Mouse (Mus musculus): ENCODE data around the gene Kcnj9. TPM values are rescaled to one million over a fixed set of nuclear protein-coding genes. Genes with fewer than 3 reads are reported as not detected.

Gene Kcnj9
- polyA plus RNA-seq, 1 experiment from 2014 or later = 1.2 TPM

GRCm38 (mm10) chr1:172349504-172349903, 20.4 kb upstream of the Kcnj9 start:
- WGBS = 39% methylated on average over 5 of the region's 5 CpGs
- Histone ChIP-seq H3K9ac (no peak overlapping the region), H3K4me2 (replicated peaks) (peak overlapping the region; percentile 36), H3K27me3 (no peaks in the 10 kb centered on the region), H3K4me1 (peaks cover 34% of the 10 kb centered on the region), H3K27ac (peak overlapping the region; percentile 91), H3K9me3 (replicated peaks) (no peaks in the 10 kb centered on the region), H3K36me3 (no peaks in the 10 kb centered on the region), H3K4me3 (no peak overlapping the region)
- peak; percentile 29 for ATAC-seq (ENCODE audit: low FRiP score)

DNA sequence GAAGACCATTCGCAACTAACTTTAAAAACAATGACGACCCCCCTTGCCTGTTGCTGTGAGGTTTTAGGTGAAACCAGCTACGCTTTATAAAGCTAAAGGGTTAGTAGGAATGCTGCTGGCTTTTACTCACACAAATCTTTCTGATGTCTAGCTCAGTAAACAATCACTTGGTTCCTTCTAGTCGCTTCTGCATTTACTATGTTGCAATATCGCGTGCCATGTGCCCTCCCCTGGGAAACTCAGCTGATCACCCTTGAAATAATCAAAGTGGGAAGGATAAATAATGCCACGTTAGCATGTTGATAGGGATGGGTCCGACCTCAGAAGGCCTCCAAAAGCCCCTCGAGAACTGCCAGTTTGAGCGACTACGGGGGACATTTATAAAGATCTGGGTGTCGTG, 18.3 kb upstream of the Kcnj9 start:
- ATAC-seq (ENCODE audit: low FRiP score) = no peak
- H3K4me2 ChIP-seq (replicated peaks) = no peak overlapping the region
- peaks cover 34% of the 10 kb centered on the region for H3K4me1 ChIP-seq
- H3K27me3 ChIP-seq = no peaks in the 10 kb centered on the region
- no peak overlapping the region for H3K27ac ChIP-seq
- H3K4me3 ChIP-seq = no peak overlapping the region
- no peak overlapping the region for H3K9ac ChIP-seq
- H3K36me3 ChIP-seq = no peaks in the 10 kb centered on the region
- 83% methylated on average over 12 of the region's 12 CpGs for WGBS
- no peaks in the 10 kb centered on the region for H3K9me3 ChIP-seq (replicated peaks)

- Histone ChIP-seq H3K27me3 (peaks cover 3% of the 10 kb centered on the region), H3K27ac (no peak overlapping the region), H3K4me2 (replicated peaks) (no peak overlapping the region), H3K4me1 (peaks cover 34% of the 10 kb centered on the region), H3K9ac (no peak overlapping the region), H3K4me3 (no peak overlapping the region), H3K9me3 (replicated peaks) (no peaks in the 10 kb centered on the region), H3K36me3 (no peaks in the 10 kb centered on the region)
- WGBS = 85% methylated on average over 10 of the region's 10 CpGs
- ATAC-seq (ENCODE audit: low FRiP score) = no peak
Observed at GRCm38 (mm10) chr1:172346707-172347106, 17.6 kb upstream of the Kcnj9 start.

GRCm38 (mm10) chr1:172344820-172345219, 15.7 kb upstream of the Kcnj9 start:
- 95% methylated on average over 7 of the region's 7 CpGs for WGBS
- H3K4me2 ChIP-seq (replicated peaks) = no peak overlapping the region
- no peak for ATAC-seq (ENCODE audit: low FRiP score)
- H3K9ac ChIP-seq = no peak overlapping the region
- no peak overlapping the region for H3K27ac ChIP-seq
- H3K9me3 ChIP-seq (replicated peaks) = no peaks in the 10 kb centered on the region
- H3K4me3 ChIP-seq = no peak overlapping the region
- peaks cover 16% of the 10 kb centered on the region for H3K27me3 ChIP-seq
- H3K4me1 ChIP-seq = peaks cover 26% of the 10 kb centered on the region
- no peaks in the 10 kb centered on the region for H3K36me3 ChIP-seq

GRCm38 (mm10) chr1:172343914-172344313, 14.8 kb upstream of the Kcnj9 start:
- Histone ChIP-seq H3K9me3 (replicated peaks) (no peaks in the 10 kb centered on the region), H3K9ac (no peak overlapping the region), H3K4me1 (peaks cover 18% of the 10 kb centered on the region), H3K4me3 (no peak overlapping the region), H3K27me3 (peaks cover 16% of the 10 kb centered on the region), H3K4me2 (replicated peaks) (no peak overlapping the region), H3K27ac (no peak overlapping the region), H3K36me3 (no peaks in the 10 kb centered on the region)
- ATAC-seq (ENCODE audit: low FRiP score) = no peak
- 55% methylated on average over 3 of the region's 3 CpGs for WGBS

- peak overlapping the region; percentile 77; the same call in 1 of the 2 replicates for H3K4me2 ChIP-seq (replicated peaks)
- WGBS = 86% methylated on average over 3 of the region's 3 CpGs
- no peak overlapping the region for H3K9ac ChIP-seq
- no peaks in the 10 kb centered on the region for H3K36me3 ChIP-seq
- no peak for ATAC-seq (ENCODE audit: low FRiP score)
- H3K27ac ChIP-seq = no peak overlapping the region
- no peak overlapping the region for H3K4me3 ChIP-seq
- peaks cover 16% of the 10 kb centered on the region for H3K27me3 ChIP-seq
- no peaks in the 10 kb centered on the region for H3K9me3 ChIP-seq (replicated peaks)
- peaks cover 18% of the 10 kb centered on the region for H3K4me1 ChIP-seq
Observed at GRCm38 (mm10) chr1:172342729-172343128, 13.6 kb upstream of the Kcnj9 start.

- Histone ChIP-seq H3K4me1 (peaks cover 20% of the 10 kb centered on the region), H3K27me3 (peaks cover 16% of the 10 kb centered on the region), H3K4me3 (peak overlapping the region; percentile 51), H3K9me3 (replicated peaks) (no peaks in the 10 kb centered on the region), H3K4me2 (replicated peaks) (peak overlapping the region; percentile 77), H3K27ac (peak overlapping the region; percentile 1; the same call in 1 of the 2 replicates), H3K36me3 (no peaks in the 10 kb centered on the region), H3K9ac (peak overlapping the region; percentile 59)
- peak; percentile 18; the same call in 1 of the 2 replicates for ATAC-seq (ENCODE audit: low FRiP score)
- WGBS = 22% methylated on average over 10 of the region's 10 CpGs
Observed at GRCm38 (mm10) chr1:172341386-172341785, 12.3 kb upstream of the Kcnj9 start.

- no peaks in the 10 kb centered on the region for H3K36me3 ChIP-seq
- WGBS = 2% methylated on average over 38 of the region's 38 CpGs
- no peaks in the 10 kb centered on the region for H3K9me3 ChIP-seq (replicated peaks)
- peak within 1 kb of the TSS; percentile 51 for H3K4me3 ChIP-seq
- H3K9ac ChIP-seq = peak within 1 kb of the TSS; percentile 59
- peak; percentile 95 for ATAC-seq (ENCODE audit: low FRiP score)
- peak within 1 kb of the TSS; percentile 48 for H3K27ac ChIP-seq
- H3K4me1 ChIP-seq = peaks cover 20% of the 10 kb centered on the region
- peak within 1 kb of the TSS; percentile 77 for H3K4me2 ChIP-seq (replicated peaks)
- peaks cover 16% of the 10 kb centered on the region for H3K27me3 ChIP-seq
Observed at GRCm38 (mm10) chr1:172340729-172341321, 11.7 kb upstream of the Kcnj9 start, which contains the start of gene Kcnj10. Gene Kcnj10 (plus strand): TSS chr1:172341210.

- Histone ChIP-seq H3K27ac (no peak overlapping the region), H3K4me2 (replicated peaks) (no peak overlapping the region), H3K27me3 (peaks cover 20% of the 10 kb centered on the region), H3K36me3 (no peaks in the 10 kb centered on the region), H3K4me3 (no peak overlapping the region), H3K4me1 (peaks cover 15% of the 10 kb centered on the region), H3K9ac (no peak overlapping the region), H3K9me3 (replicated peaks) (no peaks in the 10 kb centered on the region)
- WGBS = 25% methylated on average over 2 of the region's 2 CpGs
- no peak for ATAC-seq (ENCODE audit: low FRiP score)
Observed at GRCm38 (mm10) chr1:172337411-172338185, 8.5 kb upstream of the Kcnj9 start.

DNA sequence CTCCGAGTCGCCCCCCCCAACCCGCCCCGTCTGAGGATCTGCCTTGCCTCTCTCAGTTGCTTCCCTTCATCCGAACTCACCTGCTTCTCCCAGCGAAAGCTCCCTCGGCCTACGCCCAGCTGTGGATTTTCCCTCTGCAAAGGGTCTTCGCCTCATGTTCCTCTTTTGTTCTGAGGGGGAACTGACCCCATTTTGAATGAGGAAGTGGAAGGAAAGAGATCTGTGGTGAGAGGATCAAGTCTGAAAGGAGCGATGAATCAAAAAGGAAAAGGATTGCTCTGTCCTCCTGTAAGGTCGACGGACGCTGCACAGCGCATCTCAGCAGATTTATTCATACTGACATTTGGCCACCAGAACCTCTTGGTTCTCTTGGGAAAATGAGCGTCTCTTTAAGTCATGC, 6.7 kb upstream of the Kcnj9 start:
- Histone ChIP-seq H3K4me3 (no peak overlapping the region), H3K4me2 (replicated peaks) (no peak overlapping the region), H3K27me3 (peaks cover 14% of the 10 kb centered on the region), H3K9ac (no peak overlapping the region), H3K36me3 (no peaks in the 10 kb centered on the region), H3K4me1 (peaks cover 11% of the 10 kb centered on the region), H3K9me3 (replicated peaks) (no peaks in the 10 kb centered on the region), H3K27ac (no peak overlapping the region)
- WGBS = 80% methylated on average over 15 of the region's 15 CpGs
- ATAC-seq (ENCODE audit: low FRiP score) = no peak

DNA sequence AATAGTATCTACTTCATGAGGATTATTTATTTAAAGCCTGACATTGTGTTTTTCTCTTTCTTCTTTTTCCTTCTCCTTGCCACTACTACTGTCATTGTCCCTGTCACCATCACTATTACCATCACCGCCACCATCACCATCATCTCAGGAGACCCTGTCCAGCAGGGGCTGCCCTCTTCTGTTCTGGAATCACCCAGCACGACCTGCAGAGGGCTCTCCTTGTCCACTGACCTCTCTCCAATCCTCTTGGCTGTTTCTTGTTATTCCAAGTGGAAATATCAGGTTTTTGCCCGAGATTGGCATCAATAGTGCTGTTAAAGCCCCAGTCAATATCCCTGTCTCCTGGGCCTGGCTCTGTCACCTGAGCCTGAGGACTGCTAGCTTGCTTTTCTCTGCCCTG, 4.4 kb upstream of the Kcnj9 start:
- ATAC-seq (ENCODE audit: low FRiP score) = no peak
- 19% methylated on average over 3 of the region's 3 CpGs for WGBS

DNA sequence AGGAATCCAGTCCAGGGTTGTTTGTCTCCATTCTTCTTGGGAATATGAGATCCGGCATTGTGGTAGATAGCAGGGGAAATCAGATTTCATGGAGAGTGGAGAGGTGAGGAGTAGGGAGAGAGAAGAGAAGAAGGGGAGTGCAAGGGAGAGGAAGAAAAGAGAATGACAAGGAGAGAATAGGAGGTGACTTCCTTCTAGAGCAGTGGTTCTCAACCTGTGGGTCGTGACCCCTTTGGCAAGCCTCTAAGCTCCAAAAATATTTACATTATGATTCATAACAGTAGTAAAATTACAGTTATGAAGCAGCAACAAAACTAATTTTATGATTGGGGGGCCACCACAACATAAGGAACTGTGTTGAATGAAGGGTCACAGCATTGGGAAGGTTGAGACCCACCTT, 3.8 kb upstream of the Kcnj9 start:
- WGBS = 94% methylated on average over 2 of the region's 2 CpGs
- peaks cover 18% of the 10 kb centered on the region for H3K4me1 ChIP-seq
- H3K27me3 ChIP-seq = peaks cover 29% of the 10 kb centered on the region
- H3K4me3 ChIP-seq = no peak overlapping the region
- H3K36me3 ChIP-seq = no peaks in the 10 kb centered on the region
- H3K9me3 ChIP-seq (replicated peaks) = no peaks in the 10 kb centered on the region
- no peak for ATAC-seq (ENCODE audit: low FRiP score)
- no peak overlapping the region for H3K27ac ChIP-seq
- no peak overlapping the region for H3K4me2 ChIP-seq (replicated peaks)
- no peak overlapping the region for H3K9ac ChIP-seq

More for the DNA sequence above, 4.4 kb upstream of the Kcnj9 start:
- no peak overlapping the region for H3K27ac ChIP-seq
- H3K4me1 ChIP-seq = peaks cover 16% of the 10 kb centered on the region
- peaks cover 23% of the 10 kb centered on the region for H3K27me3 ChIP-seq
- no peaks in the 10 kb centered on the region for H3K9me3 ChIP-seq (replicated peaks)
- H3K9ac ChIP-seq = no peak overlapping the region
- no peak overlapping the region for H3K4me2 ChIP-seq (replicated peaks)
- no peak overlapping the region for H3K4me3 ChIP-seq
- H3K36me3 ChIP-seq = no peaks in the 10 kb centered on the region
